Mouse (Mus musculus) liver, adult 2 months (tissue): ENCODE results near the gene St6galnac3. TPM values are rescaled to one million over a fixed set of nuclear protein-coding genes. Genes with fewer than 3 reads are reported as not detected.

Experiments used
- DNase-seq: peaks from one replicate; pipeline ENCODE4 v3.0.0-alpha.2; 2011; ENCODE audit warnings: low read depth, low spot score; ENCODE audit errors: extremely low read depth
- H3K27ac ChIP-seq: fragments of 200-500 bp; replicated peaks from 2 replicates; pipeline ENCODE4 v1.5.1; 2012; ENCODE audit warnings: low read depth, mild to moderate bottlenecking, control low read depth, inconsistent platforms, low read length; ENCODE audit not compliant: insufficient read depth
- H3K27me3 ChIP-seq: fragments of 200-500 bp; 2 replicates; pipeline ENCODE4 v1.6.1; 2012; ENCODE audit warnings: mild to moderate bottlenecking, moderate library complexity, low read length, inconsistent platforms; ENCODE audit not compliant: control insufficient read depth, insufficient read depth
- H3K36me3 ChIP-seq: fragments of 200-500 bp; 2 replicates; pipeline ENCODE4 v1.6.1; 2012; ENCODE audit warnings: low read length, inconsistent platforms; ENCODE audit not compliant: control insufficient read depth, insufficient read depth
- H3K4me1 ChIP-seq: fragments of 200-500 bp; 2 replicates; pipeline ENCODE4 v1.6.1; 2011; ENCODE audit warnings: low read length; ENCODE audit not compliant: control insufficient read depth, insufficient read depth
- H3K4me3 ChIP-seq: fragments of 200-500 bp; 2 replicates; pipeline ENCODE4 v1.5.1; 2011; ENCODE audit warnings: low read depth, mild to moderate bottlenecking, control low read depth, low read length, moderate library complexity; ENCODE audit not compliant: insufficient read depth
- H3K79me2 ChIP-seq: fragments of 200-500 bp; 2 replicates; pipeline ENCODE4 v1.6.1; 2012; ENCODE audit warnings: inconsistent platforms, mild to moderate bottlenecking, low read length, moderate library complexity; ENCODE audit not compliant: control insufficient read depth, insufficient read depth
- H3K9ac ChIP-seq: fragments of 200-500 bp; 2 replicates; pipeline ENCODE4 v1.6.1; 2012; ENCODE audit warnings: low read depth, mild to moderate bottlenecking, control low read depth, inconsistent platforms, low read length
- CTCF ChIP-seq: fragments of 200-500 bp; IDR thresholded peaks from 2 replicates; pipeline ENCODE4 v1.5.1; 2011; ENCODE audit warnings: low read depth, low read length, control low read depth
- POLR2A ChIP-seq: fragments of 200-500 bp; IDR thresholded peaks from 2 replicates; pipeline ENCODE4 v1.6.1; 2011; ENCODE audit warnings: low read length, control low read depth; ENCODE audit not compliant: insufficient read depth; ENCODE audit errors: extremely low read depth
- WGBS: fragments of 180-500 bp; shearing (Covaris S2); methylation state at CpG from one replicate; pipeline ENCODE4 v1.1.7; 2018; 5-methylcytosine and 5-hydroxymethylcytosine counted together
- polyA plus RNA-seq: library from polyadenylated mRNA; depleted of rRNA; stranded (reverse); fragments of >200 nt; gene quantifications from 2 replicates; pipeline ENCODE4 v1.2.3, GENCODE M21; 2012
- total RNA-seq: library from RNA; depleted of rRNA; stranded (reverse); fragments of >200 nt; gene quantifications from 2 replicates; pipeline ENCODE4 v1.2.3, GENCODE M21; 2014

St6galnac3 gene
- total and polyA plus RNA-seq, 2 experiments, result 0.24 to 0.83 TPM

DNA sequence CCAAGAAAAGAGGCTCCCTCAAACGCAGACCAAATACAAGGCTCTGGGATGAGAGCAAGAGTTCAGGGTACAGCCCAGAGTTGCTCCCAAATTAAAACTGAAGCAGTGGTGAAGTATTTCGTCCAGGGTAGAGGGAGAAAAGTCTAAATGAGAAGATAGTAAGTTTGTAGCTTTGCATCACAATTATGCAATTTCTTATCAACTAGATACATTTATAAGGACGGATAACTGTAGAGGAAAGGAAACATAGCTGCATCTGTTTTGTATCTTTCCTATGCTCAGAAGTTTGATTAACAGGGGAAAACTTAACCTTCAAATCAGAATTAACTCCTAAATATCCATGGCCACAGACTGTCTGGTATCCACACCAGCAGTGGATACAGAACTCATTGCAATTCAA lies 4.7 kb downstream of the St6galnac3 start:
- Histone ChIP-seq H3K27me3 (peaks cover 6% of the 10 kb centered on the region), H3K4me1 (no peaks in the 10 kb centered on the region; the same call in 1 of the 2 replicates), H3K79me2 (no peaks in the 10 kb centered on the region), H3K27ac (no peak overlapping the region), H3K36me3 (no peaks in the 10 kb centered on the region), H3K4me3 (no peak overlapping the region), H3K9ac (no peak overlapping the region)
- TF ChIP-seq CTCF (no peak), POLR2A (no peak)
- WGBS, result 44% methylated on average over 3 of the region's 3 CpGs
- DNase-seq, result no peak

DNA sequence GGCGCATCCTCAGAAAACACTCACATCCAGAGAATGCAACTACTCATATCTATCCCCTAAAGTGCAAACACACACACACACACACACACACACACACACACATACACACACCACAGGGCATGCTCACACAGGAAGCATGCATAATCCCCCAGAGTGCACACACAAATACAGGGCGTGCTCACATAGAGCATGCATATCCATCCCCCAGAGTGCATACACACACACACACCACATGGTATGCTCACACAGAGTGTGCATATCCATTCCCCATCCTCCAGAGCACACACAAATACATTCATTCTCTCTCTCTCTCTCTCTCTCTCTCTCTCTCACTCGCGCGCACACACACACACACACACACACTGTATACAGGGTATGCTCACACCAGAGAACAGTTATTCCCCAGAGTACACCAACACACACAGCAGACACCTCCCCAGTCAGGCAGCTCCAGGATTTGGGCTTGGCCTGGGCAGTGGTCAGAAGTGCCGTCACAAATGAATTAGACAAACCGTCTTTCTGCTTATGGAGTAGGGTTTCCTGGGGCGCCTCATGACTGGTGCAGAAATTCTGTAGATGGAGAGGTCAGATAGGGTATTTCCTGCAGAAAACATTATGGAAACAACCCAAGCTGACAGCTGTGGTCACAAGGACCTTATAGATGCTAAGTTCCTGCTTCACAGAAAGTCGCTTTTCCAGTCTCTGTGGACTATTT lies 5.6 kb downstream of the St6galnac3 start:
- Histone ChIP-seq H3K4me1 (no peaks in the 10 kb centered on the region; the same call in 1 of the 2 replicates), H3K36me3 (no peaks in the 10 kb centered on the region), H3K9ac (no peak overlapping the region), H3K27me3 (peaks cover under 1% of the 10 kb centered on the region; the same call in 1 of the 2 replicates), H3K27ac (no peak overlapping the region), H3K79me2 (no peaks in the 10 kb centered on the region), H3K4me3 (no peak overlapping the region)
- no peak for DNase-seq
- no peak for TF ChIP-seq CTCF
- no peak for TF ChIP-seq POLR2A
- WGBS, result 76% methylated on average over 9 of the region's 9 CpGs

DNA sequence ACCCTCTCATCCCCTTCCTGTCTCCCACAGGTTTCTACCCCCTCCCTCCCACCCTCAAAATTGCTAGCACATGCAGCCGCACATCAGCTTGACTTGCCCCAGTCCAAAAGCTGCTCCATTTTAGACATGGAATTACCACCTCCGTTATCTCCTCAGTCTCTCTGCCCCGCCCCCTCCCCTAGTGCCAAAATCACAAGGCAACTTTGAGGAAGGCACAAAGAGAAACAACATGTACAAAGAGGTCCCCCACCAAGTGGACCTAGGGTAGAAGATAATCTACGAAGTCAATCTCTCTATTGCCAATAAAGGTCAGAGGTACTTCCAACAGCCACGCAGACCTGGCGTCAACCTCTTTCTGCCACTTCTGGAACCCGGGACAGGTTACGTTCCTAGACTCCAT lies 6.2 kb downstream of the St6galnac3 start:
- Histone ChIP-seq H3K27me3 (no peaks in the 10 kb centered on the region), H3K27ac (no peak overlapping the region), H3K36me3 (no peaks in the 10 kb centered on the region), H3K9ac (no peak overlapping the region), H3K4me1 (no peaks in the 10 kb centered on the region; the same call in 1 of the 2 replicates), H3K79me2 (no peaks in the 10 kb centered on the region), H3K4me3 (no peak overlapping the region)
- 71% methylated on average over 8 of the region's 8 CpGs for WGBS
- no peak for TF ChIP-seq CTCF
- no peak for TF ChIP-seq POLR2A
- DNase-seq, result no peak

DNA sequence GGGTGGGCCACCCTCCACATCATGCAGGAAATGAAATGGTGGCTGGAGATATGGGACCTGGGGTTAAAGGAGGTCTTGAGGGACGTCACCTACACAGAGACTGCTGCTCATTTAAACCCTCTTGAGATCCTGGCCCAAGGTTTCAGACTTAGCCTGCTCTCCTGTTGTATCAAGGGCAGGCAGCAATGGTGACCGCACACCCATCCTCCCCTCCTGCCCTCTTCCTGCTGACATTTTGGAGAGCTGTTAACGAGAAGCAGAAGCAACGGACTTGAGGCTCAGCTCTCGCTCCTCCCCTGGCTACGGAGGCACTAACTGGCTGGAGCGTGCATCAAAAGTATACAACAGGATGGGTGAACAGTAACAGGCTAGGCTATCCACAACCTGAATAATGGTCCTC lies 7.2 kb downstream of the St6galnac3 start:
- H3K27ac ChIP-seq, result no peak overlapping the region
- H3K36me3 ChIP-seq, result no peaks in the 10 kb centered on the region
- H3K9ac ChIP-seq, result no peak overlapping the region
- H3K79me2 ChIP-seq, result no peaks in the 10 kb centered on the region
- DNase-seq, result no peak
- TF ChIP-seq POLR2A (no peak), CTCF (no peak)
- H3K27me3 ChIP-seq, result no peaks in the 10 kb centered on the region
- WGBS, result 84% methylated on average over 7 of the region's 7 CpGs
- no peak overlapping the region for H3K4me3 ChIP-seq
- H3K4me1 ChIP-seq, result no peaks in the 10 kb centered on the region; the same call in 1 of the 2 replicates

DNA sequence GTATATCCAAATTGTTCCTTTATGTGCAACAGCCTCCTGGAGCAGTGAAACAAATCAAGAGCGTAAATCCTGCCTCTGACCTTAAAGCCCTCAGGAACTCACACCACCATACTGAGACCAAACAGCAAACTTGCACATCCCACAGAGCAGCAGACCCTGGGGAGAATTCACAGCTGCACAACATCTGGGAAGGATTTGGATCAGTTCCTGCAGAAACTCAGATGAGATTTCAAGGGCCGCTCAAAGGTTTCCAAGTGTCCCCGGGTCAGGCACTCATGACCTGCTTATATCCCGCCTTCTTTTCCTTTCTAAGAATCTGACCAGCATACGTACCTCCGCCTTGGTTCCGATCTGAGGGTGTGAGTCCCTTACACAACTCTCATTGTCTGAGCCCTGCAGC lies 9.3 kb downstream of the St6galnac3 start:
- Histone ChIP-seq H3K79me2 (no peaks in the 10 kb centered on the region), H3K4me3 (no peak overlapping the region), H3K4me1 (no peaks in the 10 kb centered on the region; the same call in 1 of the 2 replicates), H3K27ac (no peak overlapping the region), H3K9ac (no peak overlapping the region), H3K36me3 (no peaks in the 10 kb centered on the region), H3K27me3 (no peaks in the 10 kb centered on the region)
- no peak for DNase-seq
- WGBS, result 71% methylated on average over 7 of the region's 7 CpGs
- TF ChIP-seq CTCF, result no peak
- TF ChIP-seq POLR2A, result no peak

DNA sequence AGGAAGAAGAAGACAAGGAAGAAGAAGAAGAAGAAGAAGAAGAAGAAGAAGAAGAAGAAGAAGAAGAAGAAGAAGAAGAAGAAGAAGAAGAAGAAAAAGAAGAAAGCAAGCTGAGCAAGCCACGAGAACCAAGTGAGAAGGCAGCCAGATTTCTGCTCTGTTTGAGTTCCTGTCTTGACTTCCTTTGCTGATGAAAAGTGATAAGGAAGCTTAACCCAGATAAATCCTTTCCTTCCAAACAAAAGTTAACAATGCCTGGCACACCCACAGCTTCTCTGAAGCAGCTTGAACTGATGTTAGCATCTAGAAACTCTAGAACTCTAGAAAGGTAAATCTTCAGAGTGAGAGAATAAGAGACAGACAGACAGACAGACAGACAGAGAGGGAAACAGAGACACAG lies 14.4 kb downstream of the St6galnac3 start:
- no peaks in the 10 kb centered on the region for H3K79me2 ChIP-seq
- no peaks in the 10 kb centered on the region for H3K4me1 ChIP-seq
- H3K27me3 ChIP-seq, result no peaks in the 10 kb centered on the region
- H3K9ac ChIP-seq, result no peak overlapping the region
- H3K27ac ChIP-seq, result no peak overlapping the region
- WGBS, result 6% methylated on average over 1 of the region's 1 CpGs
- no peak for TF ChIP-seq CTCF
- no peak for TF ChIP-seq POLR2A
- DNase-seq, result no peak
- H3K4me3 ChIP-seq, result no peak overlapping the region
- H3K36me3 ChIP-seq, result no peaks in the 10 kb centered on the region
